Mouse (Mus musculus) macrophage (primary cell): ENCODE data around the gene Mfap4. TPM values are rescaled to one million over a fixed set of nuclear protein-coding genes. Genes with fewer than 3 reads are reported as not detected.
A peak's percentile ranks its signal among the peaks of the same experiment; 100 is the strongest.

Experiments used
- H3K27ac ChIP-seq: fragments of 350-480 bp; formaldehyde crosslinking; 2 replicates; pipeline ENCODE4 v1.9.0; 2021
- H3K36me3 ChIP-seq: fragments of 350-480 bp; formaldehyde crosslinking; 2 replicates; pipeline ENCODE4 v1.9.0; 2021; ENCODE audit errors: inconsistent target
- H3K4me3 ChIP-seq: fragments of 350-480 bp; formaldehyde crosslinking; 2 replicates; pipeline ENCODE4 v1.9.0; 2021; ENCODE audit errors: inconsistent target
- H3K79me2 ChIP-seq: fragments of 350-480 bp; formaldehyde crosslinking; 2 replicates; pipeline ENCODE4 v1.9.0; 2021; ENCODE audit errors: inconsistent target
- WGBS: methylation state at CpG from one replicate; pipeline ENCODE4 v1.1.7; 2026; ENCODE audit warnings: inconsistent platforms; ENCODE audit not compliant: missing documents; 5-methylcytosine and 5-hydroxymethylcytosine counted together
- polyA plus RNA-seq: library from polyadenylated mRNA; stranded (reverse); fragments of 250-400 nt; gene quantifications from 3 replicates; pipeline ENCODE4 v1.2.4, GENCODE M21; 2018; ENCODE audit warnings: inconsistent platforms

The Mfap4 gene
- polyA plus RNA-seq, 1 experiment from 2014 or later: not detected

DNA sequence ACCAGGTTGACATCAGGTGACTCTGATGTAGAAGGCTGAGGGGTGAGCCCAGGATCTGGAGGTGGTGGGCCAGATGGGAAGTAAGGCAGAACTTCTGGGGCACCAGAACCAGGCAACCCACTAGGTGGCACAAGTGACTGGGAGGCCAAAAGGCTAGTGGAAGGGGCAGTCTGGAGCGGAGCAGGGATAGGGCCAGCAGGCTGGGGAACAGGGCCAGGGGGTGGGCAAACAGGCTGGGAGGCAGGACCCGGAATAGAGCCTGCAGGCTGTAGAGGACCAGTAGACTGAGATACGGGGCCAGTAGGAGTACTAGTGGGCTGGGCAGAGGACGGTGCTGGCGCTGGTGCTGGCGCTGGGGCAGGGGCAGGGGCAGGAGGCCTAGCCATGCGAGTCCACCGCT lies 4.6 kb downstream of the Mfap4 start:
- WGBS: 95% methylated on average over 7 of the region's 8 CpGs
- peaks cover 34% of the 10 kb centered on the region for H3K36me3 ChIP-seq
- no peak overlapping the region for H3K4me3 ChIP-seq
- H3K79me2 ChIP-seq: peaks cover 33% of the 10 kb centered on the region
- H3K27ac ChIP-seq: no peak overlapping the region

DNA sequence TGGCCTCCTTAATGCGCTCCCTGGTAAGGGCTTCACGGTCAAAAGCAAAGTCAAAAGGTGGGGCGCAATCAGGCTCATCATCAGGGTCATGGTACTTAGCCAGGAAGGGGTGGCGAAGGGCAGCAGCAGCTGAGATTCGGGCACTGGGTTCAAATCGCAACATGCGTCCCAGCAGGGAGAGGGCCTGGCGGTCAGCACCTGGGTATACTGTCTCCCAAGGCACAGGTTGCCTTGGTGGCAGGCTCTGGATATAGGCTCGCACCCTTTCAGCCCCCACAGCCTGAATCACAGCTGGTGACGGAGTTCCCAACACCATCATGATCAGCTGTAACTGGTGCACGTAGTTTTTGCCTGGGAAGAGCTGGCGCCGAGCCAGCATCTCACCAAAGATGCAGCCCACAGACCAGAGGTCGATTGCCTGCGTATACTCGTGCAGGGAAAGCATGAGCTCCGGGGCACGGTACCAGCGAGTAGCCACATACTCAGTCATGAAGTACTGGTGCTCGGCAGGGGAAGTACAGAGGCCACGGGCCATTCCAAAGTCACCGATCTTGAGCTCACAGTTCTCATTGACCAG lies 5.8 kb downstream of the Mfap4 start:
- peaks cover 34% of the 10 kb centered on the region for H3K36me3 ChIP-seq
- no peak overlapping the region for H3K27ac ChIP-seq
- no peak overlapping the region for H3K4me3 ChIP-seq
- WGBS: 95% methylated on average over 20 of the region's 22 CpGs
- H3K79me2 ChIP-seq: peaks cover 33% of the 10 kb centered on the region

DNA sequence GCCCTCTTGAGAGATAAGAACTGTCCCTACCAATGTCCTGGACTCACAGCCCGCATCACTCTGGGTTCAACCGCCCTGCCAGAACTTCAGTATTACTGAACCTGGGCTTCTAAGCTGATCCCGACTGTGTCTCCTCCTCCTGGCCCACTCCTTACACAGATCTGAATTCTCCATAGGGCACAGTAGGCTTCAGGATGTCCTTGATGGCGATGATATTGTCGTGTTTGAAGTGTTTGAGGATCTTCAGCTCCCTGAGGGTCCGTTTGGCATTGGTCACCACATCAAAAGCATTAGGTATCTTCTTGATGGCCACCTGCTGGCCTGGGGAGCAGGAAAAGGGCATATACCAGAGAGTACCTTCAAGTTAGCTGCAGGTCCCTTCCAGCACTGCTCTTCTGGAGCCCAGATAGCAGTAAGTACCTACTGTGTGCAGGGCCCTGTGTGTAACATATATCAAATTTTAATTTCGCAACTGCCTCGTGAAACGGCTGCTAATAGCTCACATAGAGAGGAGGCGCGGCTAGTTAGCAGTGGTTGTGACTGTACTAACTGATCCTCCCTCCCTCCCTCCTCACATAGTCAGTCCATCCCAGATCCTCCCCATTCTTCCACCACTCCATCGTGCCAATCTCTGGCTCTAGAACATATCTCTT lies 7.6 kb downstream of the Mfap4 start:
- WGBS: 81% methylated on average over 12 of the region's 12 CpGs
- Histone ChIP-seq H3K27ac (peak overlapping the region; percentile 84), H3K79me2 (peaks cover 33% of the 10 kb centered on the region), H3K4me3 (peak overlapping the region; percentile 91), H3K36me3 (peaks cover 34% of the 10 kb centered on the region)

- 9% methylated on average over 50 of the region's 50 CpGs for WGBS
- H3K79me2 ChIP-seq: peaks cover 33% of the 10 kb centered on the region
- peak overlapping the region; percentile 91 for H3K4me3 ChIP-seq
- H3K36me3 ChIP-seq: peaks cover 34% of the 10 kb centered on the region
- H3K27ac ChIP-seq: peak overlapping the region; percentile 84
Measured at GRCm38 (mm10) chr11:61493525-61494128, 8.4 kb downstream of the Mfap4 start.

DNA sequence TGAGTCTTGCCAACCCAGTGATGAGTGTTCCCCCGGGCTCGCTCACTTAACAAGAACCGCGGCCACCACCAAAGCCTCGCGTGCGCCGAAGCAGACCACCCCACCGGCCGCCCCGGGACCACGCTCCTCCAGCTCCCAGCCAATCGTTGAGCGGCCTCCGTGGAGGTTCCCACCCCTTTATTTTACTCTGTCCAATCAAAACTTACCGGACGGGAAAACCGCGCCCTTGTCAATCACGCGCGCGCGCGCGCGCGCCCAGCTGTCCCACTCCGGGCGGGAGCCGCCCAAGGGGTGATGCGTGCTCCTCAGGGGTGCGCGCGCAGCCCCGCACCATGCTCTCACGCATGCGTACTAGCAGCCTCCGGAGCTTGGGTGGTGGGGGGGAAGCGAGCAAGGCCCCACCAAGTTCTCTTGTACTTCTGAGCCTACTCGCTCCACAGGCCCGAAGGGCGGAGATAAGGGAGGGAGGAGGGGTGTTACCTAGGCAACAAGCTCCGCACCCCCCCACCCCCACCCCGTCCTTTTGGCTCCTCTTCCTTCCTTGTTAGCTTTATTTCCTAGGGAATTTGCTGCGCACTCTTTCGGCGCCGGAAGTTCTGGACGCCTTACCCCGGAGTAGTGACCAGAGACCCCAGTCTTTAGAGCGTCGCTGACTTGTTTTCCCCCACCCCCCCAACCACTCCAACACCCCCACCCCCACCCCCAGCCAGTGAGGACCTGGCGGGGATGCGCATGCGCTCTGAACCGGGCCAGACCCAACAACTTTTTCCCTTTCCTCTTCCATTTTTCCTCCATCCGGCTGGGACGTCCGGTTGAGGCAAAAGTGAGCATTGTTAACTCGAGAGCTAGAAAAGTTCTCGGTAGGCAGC lies 9.1 kb downstream of the Mfap4 start, which contains the start of gene Mapk7:
Mapk7 (minus strand) TSS at position 278 of the 869 bp plus-strand sequence.
- Histone ChIP-seq H3K4me3 (peak within 1 kb of the TSS; percentile 91), H3K36me3 (peaks cover 27% of the 10 kb centered on the region), H3K27ac (peak within 1 kb of the TSS; percentile 84), H3K79me2 (peaks cover 33% of the 10 kb centered on the region)
- WGBS: 2% methylated on average over 55 of the region's 62 CpGs

DNA sequence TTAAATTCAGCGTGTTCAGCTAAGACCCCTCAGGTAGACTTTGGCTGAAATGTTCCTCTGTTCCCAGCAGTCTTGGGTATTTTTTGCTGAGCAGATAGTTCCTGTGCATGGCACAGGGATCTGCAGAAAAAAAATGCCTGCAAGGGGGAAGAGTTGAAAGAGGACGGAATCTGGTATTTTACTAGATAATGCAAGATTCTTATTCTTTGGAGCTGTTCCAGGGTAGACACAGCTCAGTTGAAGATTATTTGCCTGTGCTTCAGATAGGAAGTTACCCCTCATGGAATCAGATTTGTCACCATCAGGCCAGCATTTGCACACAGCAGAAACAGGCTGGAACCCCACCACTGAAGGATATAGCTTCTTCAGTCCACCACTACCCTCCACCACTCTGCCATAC lies 10.3 kb downstream of the Mfap4 start:
- WGBS: 94% methylated on average over 2 of the region's 2 CpGs
- no peak overlapping the region for H3K27ac ChIP-seq

GRCm38 (mm10) chr11:61497490-61497889 lies 12.3 kb downstream of the Mfap4 start:
- Histone ChIP-seq H3K4me3 (no peak overlapping the region), H3K27ac (peak overlapping the region; percentile 19; the same call in 1 of the 2 replicates), H3K36me3 (no peaks in the 10 kb centered on the region), H3K79me2 (peaks cover 13% of the 10 kb centered on the region)
- WGBS: 17% methylated on average over 1 of the region's 1 CpGs

More for the DNA sequence above, 10.3 kb downstream of the Mfap4 start:
- Histone ChIP-seq H3K4me3 (no peak overlapping the region), H3K79me2 (peaks cover 32% of the 10 kb centered on the region), H3K36me3 (peaks cover 20% of the 10 kb centered on the region)

DNA sequence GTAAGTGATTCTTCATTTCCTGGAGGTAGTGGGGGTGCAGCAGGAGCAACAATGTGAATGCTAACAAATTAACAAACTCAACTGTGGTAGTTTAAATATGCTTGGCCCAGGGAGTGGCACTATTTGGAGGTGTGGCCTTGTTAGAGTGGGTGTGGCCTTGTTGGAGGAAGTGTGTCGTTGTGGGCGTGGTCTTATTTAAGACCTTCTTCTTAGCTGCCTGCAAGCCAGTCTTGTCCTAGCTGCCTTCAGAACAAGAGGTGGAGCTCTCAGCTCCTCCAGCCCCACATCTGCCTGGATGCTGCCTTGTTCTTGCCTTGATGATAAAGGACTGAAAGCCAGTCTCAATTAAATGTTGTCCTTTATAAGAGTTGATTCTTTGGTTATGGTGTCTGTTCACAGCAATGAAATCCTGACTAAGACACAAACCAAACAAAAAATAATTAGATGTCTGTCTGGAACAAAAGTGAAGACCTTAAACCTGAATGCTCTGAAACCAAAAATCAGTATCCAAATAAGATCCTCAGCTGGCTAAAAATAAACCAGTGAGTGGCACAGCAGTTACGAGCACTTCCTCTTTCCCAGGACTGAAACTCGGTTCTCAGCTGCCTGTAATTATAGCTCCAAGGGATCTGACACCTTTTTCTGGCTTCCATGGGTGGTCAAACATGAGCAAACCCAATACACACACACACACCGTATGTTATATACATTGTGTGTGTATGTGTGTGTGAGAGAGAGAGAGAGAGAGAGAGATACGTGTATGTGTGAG lies 13.7 kb downstream of the Mfap4 start:
- H3K27ac ChIP-seq: peak overlapping the region; percentile 71
- no peaks in the 10 kb centered on the region for H3K79me2 ChIP-seq
- WGBS: 27% methylated on average over 5 of the region's 6 CpGs
- H3K4me3 ChIP-seq: no peak overlapping the region
- H3K36me3 ChIP-seq: no peaks in the 10 kb centered on the region

- Histone ChIP-seq H3K27ac (no peak overlapping the region), H3K79me2 (no peaks in the 10 kb centered on the region), H3K36me3 (no peaks in the 10 kb centered on the region), H3K4me3 (no peak overlapping the region)
- WGBS: 71% methylated on average over 8 of the region's 8 CpGs
Measured at GRCm38 (mm10) chr11:61503933-61504332, 18.7 kb downstream of the Mfap4 start.

DNA sequence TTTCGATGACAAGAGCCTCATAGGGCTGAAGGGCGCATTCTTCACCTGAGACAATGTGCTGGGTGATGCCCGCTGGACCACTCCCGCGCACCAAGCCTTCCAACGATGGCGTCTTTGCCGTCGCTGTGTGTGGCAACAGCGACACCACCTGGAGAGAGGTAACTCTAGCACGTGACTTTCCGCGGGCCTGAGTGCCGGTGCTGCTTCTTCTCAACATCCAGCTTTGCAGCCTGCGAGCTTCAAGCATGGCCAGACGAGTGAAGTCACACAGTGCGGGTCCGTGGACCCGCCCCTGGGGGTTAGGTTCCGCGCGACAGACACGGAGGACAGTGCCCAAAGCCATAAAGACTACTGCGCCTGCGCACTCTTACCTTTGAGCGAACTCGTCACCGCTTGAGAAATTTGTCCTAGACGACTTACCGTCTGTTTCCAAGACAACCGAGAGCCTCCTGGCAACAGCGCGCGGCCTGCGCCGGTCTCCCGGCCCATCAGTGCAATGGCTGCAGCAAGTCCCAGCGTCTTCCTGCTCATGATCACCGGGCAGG lies 19.6 kb downstream of the Mfap4 start, which contains the start of gene B9d1:
B9d1 (plus strand) TSS at position 432 of the 545 bp plus-strand sequence.
- no peaks in the 10 kb centered on the region for H3K79me2 ChIP-seq
- peak within 1 kb of the TSS; percentile 59 for H3K27ac ChIP-seq
- no peaks in the 10 kb centered on the region for H3K36me3 ChIP-seq
- peak within 1 kb of the TSS; percentile 41 for H3K4me3 ChIP-seq
- WGBS: under 1% methylated on average over 39 of the region's 39 CpGs

- no peak overlapping the region for H3K4me3 ChIP-seq
- WGBS: 57% methylated on average over 1 of the region's 3 CpGs
- H3K36me3 ChIP-seq: no peaks in the 10 kb centered on the region
- no peaks in the 10 kb centered on the region for H3K79me2 ChIP-seq
- no peak overlapping the region for H3K27ac ChIP-seq
Measured at GRCm38 (mm10) chr11:61514953-61515352, 29.7 kb downstream of the Mfap4 start.

- Histone ChIP-seq H3K27ac (no peak overlapping the region), H3K79me2 (no peaks in the 10 kb centered on the region), H3K4me3 (no peak overlapping the region), H3K36me3 (no peaks in the 10 kb centered on the region)
- WGBS: 45% methylated on average over 1 of the region's 1 CpGs
Measured at GRCm38 (mm10) chr11:61517971-61518370, 32.7 kb downstream of the Mfap4 start.

DNA sequence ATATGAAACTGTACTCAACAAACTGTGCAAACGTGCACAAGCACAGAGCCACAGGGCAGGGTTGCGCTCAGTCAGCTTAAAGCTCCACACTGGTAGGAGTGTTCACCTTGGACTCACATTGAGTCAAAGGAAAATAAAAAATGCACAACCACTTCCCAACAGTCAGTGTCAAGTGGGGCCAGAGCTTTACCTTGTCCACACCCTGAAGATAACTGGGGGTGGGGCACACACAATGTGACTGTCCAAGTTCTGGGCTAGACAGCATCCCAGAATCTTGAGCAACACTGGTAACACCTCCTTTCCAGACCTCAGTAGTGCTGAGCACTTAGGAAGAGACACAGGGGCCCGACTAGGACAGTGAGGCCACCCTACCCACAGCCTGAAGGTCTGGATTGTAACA lies 33.6 kb downstream of the Mfap4 start:
- Histone ChIP-seq H3K27ac (no peak overlapping the region), H3K4me3 (no peak overlapping the region), H3K79me2 (no peaks in the 10 kb centered on the region), H3K36me3 (no peaks in the 10 kb centered on the region)
- WGBS: 95% methylated on average over 3 of the region's 3 CpGs
